Comparison of ENCODE assay signal across 8 mouse cellular contexts in the genomic region with DNA sequence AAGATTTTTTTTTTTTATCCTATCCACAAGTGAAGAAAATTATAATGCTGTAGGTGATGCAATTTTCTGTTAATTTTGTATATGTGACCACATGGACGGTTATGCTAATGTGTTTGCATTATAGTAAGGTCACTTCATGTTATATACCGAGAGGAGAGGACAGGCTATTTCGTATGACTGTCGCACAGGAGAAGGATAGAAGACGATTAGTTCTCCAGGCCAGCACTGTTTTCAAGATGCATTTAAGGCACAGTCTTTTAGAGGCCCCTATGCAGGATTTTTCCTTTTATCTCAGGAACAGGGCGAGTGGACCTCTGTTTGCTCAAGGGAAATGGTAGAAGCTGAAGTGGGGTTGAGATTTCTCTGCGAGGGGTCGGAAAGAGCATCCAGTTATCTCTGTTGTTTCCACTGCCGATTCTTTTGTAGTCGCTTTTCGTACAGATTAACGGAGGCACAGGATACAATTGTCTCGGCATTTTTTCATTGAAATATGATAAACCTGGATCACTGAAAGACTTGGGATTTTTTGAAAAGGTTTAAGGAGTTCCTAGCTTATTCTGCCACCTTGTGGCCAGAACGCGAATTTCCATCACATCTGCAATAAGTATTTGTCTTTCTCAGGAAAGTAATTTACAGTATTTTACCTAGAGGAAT.
A peak's percentile ranks its signal among the peaks of the same experiment; 100 is the strongest.
DNase-seq lines count a peak whose midpoint lies in the region; ATAC-seq lines count a peak whose summit lies in the region.

No protein-coding gene starts in this region.

- H3K4me2 ChIP-seq in forebrain, embryonic 13.5 days: peak overlapping the region; percentile 46
- peak overlapping the region; percentile 30; the same call in 1 of the 2 replicates for H3K4me2 ChIP-seq in midbrain, embryonic 11.5 days
- peak overlapping the region; percentile 50 for H3K4me2 ChIP-seq in stomach, embryonic 16.5 days (ENCODE audit: low read depth, low read length)

- no peaks in the 10 kb centered on the region for H3K27me3 ChIP-seq in forebrain, embryonic 13.5 days
- H3K27me3 ChIP-seq in midbrain, embryonic 11.5 days (ENCODE audit: control insufficient read depth, insufficient read depth, low read length): no peaks in the 10 kb centered on the region
- no peaks in the 10 kb centered on the region for H3K27me3 ChIP-seq in stomach, embryonic 16.5 days (ENCODE audit: control insufficient read depth, insufficient read depth, low read length)

- H3K4me3 ChIP-seq in forebrain, embryonic 13.5 days: peak overlapping the region; percentile 23
- H3K4me3 ChIP-seq in midbrain, embryonic 11.5 days (ENCODE audit: low read depth, low read length): peak overlapping the region; percentile 7; the same call in 1 of the 2 replicates
- peak overlapping the region; percentile 30 for H3K4me3 ChIP-seq in stomach, embryonic 16.5 days (replicated peaks; ENCODE audit: low read length)

- no peaks in the 10 kb centered on the region for H3K36me3 ChIP-seq in forebrain, embryonic 13.5 days (ENCODE audit: poor library complexity, severe bottlenecking)
- no peaks in the 10 kb centered on the region for H3K36me3 ChIP-seq in midbrain, embryonic 11.5 days (ENCODE audit: control insufficient read depth, insufficient read depth, low read length)
- H3K36me3 ChIP-seq in stomach, embryonic 16.5 days (ENCODE audit: control insufficient read depth, insufficient read depth, low read length): no peaks in the 10 kb centered on the region

- DNase-seq in NIH3T3 (ENCODE audit: low read depth): peak; percentile 69
- DNase-seq in adrenal gland, postnatal 36 days: peak; percentile 37 to 63
- peak; percentile 5 for DNase-seq in induced T-regulatory cell, adult 2 months (ENCODE audit: low read depth)
- DNase-seq in left cerebral cortex, adult 8-10 months (ENCODE audit: low spot score in 2 of 2): peak; percentile 26 to 75
- peak; percentile 96 for DNase-seq in midbrain, embryonic 11.5 days (ENCODE audit: low spot score, missing footprints)
- DNase-seq in spleen, adult 18-20 months: no peak

- peaks cover 5% of the 10 kb centered on the region; the same call in 1 of the 2 replicates for H3K4me1 ChIP-seq in forebrain, embryonic 13.5 days
- H3K4me1 ChIP-seq in midbrain, embryonic 11.5 days (ENCODE audit: control insufficient read depth, insufficient read depth, low read length): no peaks in the 10 kb centered on the region
- H3K4me1 ChIP-seq in stomach, embryonic 16.5 days (ENCODE audit: control insufficient read depth, insufficient read depth, low read length): no peaks in the 10 kb centered on the region

- 36% methylated on average over 15 of the region's 15 CpGs for WGBS in forebrain, embryonic 13.5 days
- 41% methylated on average over 15 of the region's 15 CpGs for WGBS in midbrain, embryonic 11.5 days
- WGBS in stomach, embryonic 16.5 days: 31% methylated on average over 15 of the region's 15 CpGs

- H3K9ac ChIP-seq in forebrain, embryonic 13.5 days: peak overlapping the region; percentile 48; the same call in 1 of the 2 replicates
- H3K9ac ChIP-seq in midbrain, embryonic 11.5 days (ENCODE audit: low read length): no peak overlapping the region
- peak overlapping the region; percentile 54; the same call in 1 of the 2 replicates for H3K9ac ChIP-seq in stomach, embryonic 16.5 days (ENCODE audit: low read length)

- H3K27ac ChIP-seq in forebrain, embryonic 13.5 days: no peak overlapping the region
- H3K27ac ChIP-seq in midbrain, embryonic 11.5 days (ENCODE audit: low read depth, low read length): no peak overlapping the region
- H3K27ac ChIP-seq in stomach, embryonic 16.5 days (ENCODE audit: low read length): no peak overlapping the region

- peak; percentile 37 for ATAC-seq in forebrain, embryonic 13.5 days
- peak; percentile 27; the same call in 1 of the 2 replicates for ATAC-seq in midbrain, embryonic 11.5 days (ENCODE audit: low FRiP score)
- ATAC-seq in stomach, embryonic 16.5 days (ENCODE audit: insufficient read depth, low FRiP score): no peak

- H3K9me3 ChIP-seq in forebrain, embryonic 13.5 days (replicated peaks): no peaks in the 10 kb centered on the region
- H3K9me3 ChIP-seq in midbrain, embryonic 11.5 days (ENCODE audit: control insufficient read depth, low read length): no peaks in the 10 kb centered on the region
- H3K9me3 ChIP-seq in stomach, embryonic 16.5 days (replicated peaks; ENCODE audit: control insufficient read depth, low read length): no peaks in the 10 kb centered on the region

Comparison
In these comparisons a context has a peak if more than half of its experiments do, and no peak if none do; other contexts are left out.
1. DNase-seq: peak in NIH3T3 (single experiment), adrenal gland, postnatal 36 days (2 of 2), induced T-regulatory cell, adult 2 months (single experiment), left cerebral cortex, adult 8-10 months (2 of 2) and midbrain, embryonic 11.5 days (single experiment); none in spleen, adult 18-20 months (0 of 2).
2. Peak in every context shown above with its lines, with median percentiles within 50 percentile points of each other: H3K4me2 ChIP-seq and H3K4me3 ChIP-seq.